Mouse (Mus musculus) kidney, postnatal 10 days (tissue): ENCODE results near the gene Abca2.

Source experiments
- DNase-seq: peaks from one replicate; pipeline ENCODE4 v3.0.0; 2021; ENCODE audit warnings: mixed read lengths

The Abca2 gene

GRCm38 (mm10) chr2:25463630-25464029 lies 35.1 kb downstream of the Abca2 start:
- no peak for DNase-seq

GRCm38 (mm10) chr2:25465256-25465655 lies 36.8 kb downstream of the Abca2 start:
- no peak for DNase-seq

- DNase-seq: no peak
Observed at GRCm38 (mm10) chr2:25465816-25466635, 37.5 kb downstream of the Abca2 start.

GRCm38 (mm10) chr2:25467606-25468303 lies 39.3 kb downstream of the Abca2 start:
- no peak for DNase-seq

GRCm38 (mm10) chr2:25468962-25469915 lies 40.7 kb downstream of the Abca2 start:
- peak; percentile 73 for DNase-seq

- no peak for DNase-seq
Observed at GRCm38 (mm10) chr2:25469969-25470368, 41.5 kb downstream of the Abca2 start, which contains the start of gene Ptgds. TSS of gene Ptgds (minus strand) at chr2:25470046.

- DNase-seq: no peak
Observed at GRCm38 (mm10) chr2:25472550-25472949, 44.0 kb downstream of the Abca2 start.

GRCm38 (mm10) chr2:25477541-25477940 lies 49.0 kb downstream of the Abca2 start:
- DNase-seq: no peak

- DNase-seq: no peak
Observed at GRCm38 (mm10) chr2:25477967-25478675, 49.6 kb downstream of the Abca2 start.

GRCm38 (mm10) chr2:25479551-25480311 lies 51.2 kb downstream of the Abca2 start:
- no peak for DNase-seq

GRCm38 (mm10) chr2:25480541-25480940 lies 52.0 kb downstream of the Abca2 start:
- no peak for DNase-seq

GRCm38 (mm10) chr2:25482969-25483368 lies 54.5 kb downstream of the Abca2 start:
- peak; percentile 66 for DNase-seq

GRCm38 (mm10) chr2:25484901-25485647 lies 56.6 kb downstream of the Abca2 start:
- peak; percentile 56 for DNase-seq

GRCm38 (mm10) chr2:25487965-25488670 lies 59.6 kb downstream of the Abca2 start:
- no peak for DNase-seq

- no peak for DNase-seq
Observed at GRCm38 (mm10) chr2:25488671-25489068, 60.2 kb downstream of the Abca2 start.

GRCm38 (mm10) chr2:25492988-25493387 lies 64.5 kb downstream of the Abca2 start:
- DNase-seq: no peak

GRCm38 (mm10) chr2:25493476-25493961 lies 65.0 kb downstream of the Abca2 start, which contains the start of gene Lcn12:
TSS of gene Lcn12 (minus strand) at chr2:25493911.
- no peak for DNase-seq

GRCm38 (mm10) chr2:25496462-25496861 lies 68.0 kb downstream of the Abca2 start:
- DNase-seq: peak; percentile 31
